Mouse (Mus musculus): ENCODE measurements around the gene Fam198a.

Gene Fam198a

DNA sequence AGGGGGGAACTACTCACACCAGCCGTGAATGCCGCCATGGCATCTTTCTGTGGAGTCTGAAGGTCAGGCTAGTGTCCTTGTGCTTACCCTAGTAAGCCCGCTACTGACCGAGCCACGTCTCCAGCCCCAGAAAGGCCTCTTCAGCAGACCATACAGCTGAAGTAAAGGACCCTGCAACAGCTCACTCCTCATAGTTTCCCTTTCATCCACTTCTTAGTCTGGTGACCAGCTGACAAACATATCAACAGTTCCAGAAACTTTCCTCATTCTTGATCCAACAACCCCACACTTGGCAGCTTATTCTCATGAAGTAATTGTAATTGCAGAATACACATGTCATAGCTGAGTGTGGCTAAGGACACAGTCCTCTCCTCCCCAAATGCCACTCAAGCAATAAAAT is 73.1 kb downstream of the Fam198a start:
- no peak for DNase-seq

DNA sequence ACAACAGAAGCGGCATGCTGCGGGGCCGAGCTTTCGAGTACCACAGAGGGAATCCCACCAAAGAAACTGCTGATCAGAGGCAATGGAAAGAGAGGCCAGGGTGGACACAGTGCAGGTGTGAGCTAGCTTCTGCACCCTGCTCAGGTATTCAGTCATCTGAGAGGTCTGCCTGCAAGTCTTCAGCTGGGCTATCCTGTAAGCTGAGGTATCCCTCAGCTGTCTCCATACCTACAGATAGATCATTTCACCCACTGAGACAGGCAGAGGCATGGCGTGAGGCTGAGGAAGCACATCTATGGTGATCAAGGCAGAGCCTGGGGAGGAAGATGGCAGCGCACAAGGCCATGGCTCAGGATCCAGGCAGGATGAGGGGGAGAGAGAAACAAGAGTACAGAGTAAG is 73.6 kb downstream of the Fam198a start:
- DNase-seq, result no peak

DNA sequence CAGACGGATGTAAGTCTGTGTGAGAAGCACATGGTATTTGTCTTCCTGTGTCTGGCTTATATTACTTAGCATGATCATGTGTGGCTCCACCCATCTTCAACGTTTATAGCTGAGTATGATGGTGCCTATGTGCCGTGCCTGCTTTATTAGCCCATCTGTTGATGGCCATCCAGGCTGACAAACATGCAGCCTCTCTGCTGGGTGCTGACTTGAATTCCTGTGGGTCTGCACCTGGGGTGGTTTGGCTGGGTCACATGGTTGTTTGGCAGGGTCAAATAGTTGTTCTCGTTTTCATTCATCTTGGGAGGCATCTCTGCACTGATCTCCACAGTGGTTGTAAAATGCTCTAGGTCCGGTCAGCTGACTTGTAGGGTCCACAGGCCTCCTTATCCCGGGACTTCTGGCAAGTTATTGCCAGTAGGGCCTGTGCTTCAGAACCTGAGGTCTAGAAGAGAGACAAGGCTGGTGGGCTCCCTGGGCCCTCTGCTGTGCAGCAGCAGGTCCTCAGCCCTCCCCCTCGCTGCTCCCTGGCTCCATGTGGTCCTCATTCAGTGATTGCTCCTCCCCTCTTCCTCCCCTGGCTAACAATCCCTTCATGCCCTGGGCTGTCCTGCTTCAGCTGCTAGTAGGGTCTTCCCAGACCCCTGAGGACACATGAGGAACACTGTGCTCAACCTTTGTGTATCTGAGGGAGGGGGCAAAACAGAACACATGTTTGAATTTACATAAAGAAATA is 75.2 kb downstream of the Fam198a start:
- DNase-seq, result no peak

DNA sequence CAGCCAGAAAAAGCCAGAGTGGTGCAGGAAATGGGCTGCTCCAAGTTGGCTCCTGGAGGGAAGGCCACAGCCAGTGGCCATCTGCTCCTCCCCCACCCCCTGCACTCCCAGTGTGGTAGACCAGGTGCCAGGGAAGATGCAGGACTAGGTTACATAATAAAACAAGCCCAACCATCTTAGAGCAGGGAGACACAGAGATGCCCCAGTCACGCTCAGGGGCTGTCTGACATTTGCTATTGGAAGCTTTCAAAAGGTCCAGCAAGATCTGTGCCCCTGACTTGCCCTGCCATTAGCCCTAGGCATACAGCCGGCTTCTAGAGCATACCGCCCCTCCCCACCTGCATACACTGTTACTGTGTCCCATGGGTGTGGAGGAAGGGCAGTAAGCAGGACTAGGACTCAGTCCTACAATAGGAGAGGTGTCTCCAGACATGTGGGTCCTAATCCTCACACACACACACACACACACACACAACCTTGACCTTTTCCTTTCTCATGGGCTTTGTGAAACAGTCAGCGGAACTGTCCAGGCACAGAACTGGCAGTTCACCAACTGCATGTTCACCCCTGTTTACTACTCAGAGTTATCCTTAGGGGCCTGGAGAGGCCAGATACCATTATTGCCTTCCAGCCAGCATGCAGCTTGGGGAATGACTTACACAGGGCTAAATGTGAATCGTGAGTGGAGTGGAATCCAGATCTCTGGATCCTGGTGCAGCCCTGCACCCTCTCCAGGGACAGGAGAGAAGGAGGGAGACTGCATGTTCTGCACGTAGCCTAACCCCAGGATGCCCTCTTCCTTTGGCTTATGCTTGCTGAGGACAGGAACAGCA is 76.5 kb downstream of the Fam198a start:
- DNase-seq, result peak; percentile 39

DNA sequence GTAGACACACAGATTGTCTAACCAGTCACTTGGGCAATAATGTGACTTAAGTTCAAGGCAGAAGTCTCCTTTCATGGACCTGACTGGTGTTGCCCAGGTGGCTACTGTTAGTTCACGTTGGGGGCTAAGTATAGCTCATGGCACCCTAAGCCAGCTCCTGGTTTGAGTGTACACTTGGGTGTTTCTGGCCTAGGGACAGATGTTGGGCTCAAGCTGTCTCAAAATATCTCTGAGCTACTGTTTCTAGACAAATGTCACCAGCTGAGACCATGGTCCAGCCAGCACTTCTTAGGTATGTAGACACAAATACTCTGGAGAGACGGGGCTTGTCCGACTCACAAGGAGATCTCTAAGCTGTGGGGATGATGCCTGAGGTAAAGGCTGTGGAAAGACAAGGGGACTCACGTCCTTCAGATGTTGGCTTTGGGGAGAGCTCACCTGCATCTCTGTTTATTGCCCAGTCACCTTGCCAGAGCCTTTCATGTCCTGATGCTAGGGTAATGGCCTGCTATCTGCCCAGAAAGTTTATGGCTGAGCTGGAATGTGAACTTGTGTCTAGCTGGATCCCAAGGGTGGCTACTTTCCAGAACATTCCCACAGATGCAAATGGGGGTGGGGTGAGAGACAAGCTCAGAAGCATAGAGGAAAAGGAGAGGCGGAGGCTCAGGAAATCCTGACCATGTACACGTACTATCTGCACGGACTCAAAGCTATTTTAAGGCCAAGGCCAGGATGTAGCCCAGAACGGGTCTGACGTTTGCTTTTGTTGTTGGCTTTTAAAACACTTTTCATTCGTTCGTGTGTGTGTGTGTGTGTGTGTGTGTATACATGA is 77.3 kb downstream of the Fam198a start:
- no peak for DNase-seq

DNA sequence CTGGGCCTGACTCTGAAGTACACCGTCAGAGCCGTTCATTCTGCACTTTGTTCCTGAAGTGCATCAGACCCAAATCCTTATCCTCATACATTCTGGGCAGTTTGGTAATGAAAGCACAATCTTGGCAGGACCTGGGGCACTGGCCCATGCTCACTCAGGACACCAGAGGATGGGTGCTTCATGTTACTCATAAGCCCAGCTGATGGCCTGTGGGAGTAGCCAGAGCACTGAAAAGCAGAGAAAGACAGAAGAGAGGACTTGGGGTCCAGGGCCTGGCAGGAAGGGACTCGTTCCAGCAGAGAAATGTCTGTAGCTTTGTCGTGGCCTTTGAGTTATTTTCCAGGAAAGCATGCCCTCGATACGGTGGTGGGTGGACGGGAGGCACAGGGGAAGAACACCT is 79.0 kb downstream of the Fam198a start:
- DNase-seq, result no peak
